Mouse (Mus musculus) forebrain, embryonic 16.5 days (tissue): ENCODE data around the gene Ikzf1. TPM values are rescaled to one million over a fixed set of nuclear protein-coding genes. Genes with fewer than 3 reads are reported as not detected.

Source experiments
- ATAC-seq: fragments of 200-750 bp; cut with Nextera tagmentation; 2 replicates; pipeline ENCODE4 v1.8.0; 2017; ENCODE audit warnings: mild to moderate bottlenecking, moderate library complexity
- H3K27ac ChIP-seq: fragments of 300-500 bp; sonication (generic); 2 replicates; pipeline ENCODE4 v1.5.1; 2014; ENCODE audit warnings: low read length, control low read depth
- H3K27me3 ChIP-seq: fragments of 300-500 bp; sonication (generic); replicated peaks from 2 replicates; pipeline ENCODE4 v1.6.1; 2014; ENCODE audit warnings: low read length; ENCODE audit not compliant: control insufficient read depth, insufficient read depth
- H3K36me3 ChIP-seq: fragments of 300-500 bp; sonication (generic); 2 replicates; pipeline ENCODE4 v1.6.1; 2014; ENCODE audit not compliant: control insufficient read depth, insufficient read depth
- H3K4me1 ChIP-seq: fragments of 300-500 bp; sonication (generic); replicated peaks from 2 replicates; pipeline ENCODE4 v1.6.1; 2014; ENCODE audit warnings: low read length; ENCODE audit not compliant: control insufficient read depth, insufficient read depth
- H3K4me2 ChIP-seq: fragments of 300-500 bp; sonication (generic); 2 replicates; pipeline ENCODE4 v1.6.1; 2014; ENCODE audit warnings: mild to moderate bottlenecking, low read length, control low read depth
- H3K4me3 ChIP-seq: fragments of 300-500 bp; sonication (generic); replicated peaks from 2 replicates; pipeline ENCODE4 v1.5.1; 2014; ENCODE audit warnings: mild to moderate bottlenecking, low read length, control low read depth
- H3K9ac ChIP-seq: fragments of 300-500 bp; sonication (generic); replicated peaks from 2 replicates; pipeline ENCODE4 v1.6.1; 2014; ENCODE audit warnings: low read depth, low read length, control low read depth
- H3K9me3 ChIP-seq: fragments of 300-500 bp; sonication (generic); 2 replicates; pipeline ENCODE4 v1.6.1; 2016; ENCODE audit warnings: low read length; ENCODE audit not compliant: control insufficient read depth
- WGBS: fragments of 180-500 bp; shearing (Covaris S2); extraction: QIAGEN DNeasy Blood & Tissue Kit; methylation state at CpG from one replicate; pipeline ENCODE4 v1.1.7; 2014; 5-methylcytosine and 5-hydroxymethylcytosine counted together
- polyA plus RNA-seq: library from polyadenylated mRNA; unstranded; fragments of >200 nt; fragmentation: Nextera tagmentation; extraction: Ambion mirVana; gene quantifications from 2 replicates; pipeline ENCODE4 v1.2.1, GENCODE M21; 2015

Ikzf1 gene
- polyA plus RNA-seq, 1 experiment from 2014 or later = 2.6 TPM

GRCm38 (mm10) chr11:11672974-11673373 is 11.8 kb upstream of the Ikzf1 start:
- Histone ChIP-seq H3K4me1 (no peaks in the 10 kb centered on the region), H3K9me3 (no peaks in the 10 kb centered on the region), H3K27ac (no peak overlapping the region), H3K4me3 (no peak overlapping the region), H3K36me3 (no peaks in the 10 kb centered on the region), H3K27me3 (no peaks in the 10 kb centered on the region), H3K9ac (no peak overlapping the region), H3K4me2 (no peak overlapping the region)
- ATAC-seq = no peak
- WGBS = 67% methylated on average over 4 of the region's 4 CpGs

- Histone ChIP-seq H3K27ac (no peak overlapping the region), H3K4me1 (no peaks in the 10 kb centered on the region), H3K4me3 (no peak overlapping the region), H3K9me3 (no peaks in the 10 kb centered on the region), H3K36me3 (no peaks in the 10 kb centered on the region), H3K4me2 (no peak overlapping the region), H3K27me3 (no peaks in the 10 kb centered on the region), H3K9ac (no peak overlapping the region)
- no peak for ATAC-seq
These were observed 9.7 kb upstream of the Ikzf1 start for GRCm38 (mm10) chr11:11675063-11675462.

DNA sequence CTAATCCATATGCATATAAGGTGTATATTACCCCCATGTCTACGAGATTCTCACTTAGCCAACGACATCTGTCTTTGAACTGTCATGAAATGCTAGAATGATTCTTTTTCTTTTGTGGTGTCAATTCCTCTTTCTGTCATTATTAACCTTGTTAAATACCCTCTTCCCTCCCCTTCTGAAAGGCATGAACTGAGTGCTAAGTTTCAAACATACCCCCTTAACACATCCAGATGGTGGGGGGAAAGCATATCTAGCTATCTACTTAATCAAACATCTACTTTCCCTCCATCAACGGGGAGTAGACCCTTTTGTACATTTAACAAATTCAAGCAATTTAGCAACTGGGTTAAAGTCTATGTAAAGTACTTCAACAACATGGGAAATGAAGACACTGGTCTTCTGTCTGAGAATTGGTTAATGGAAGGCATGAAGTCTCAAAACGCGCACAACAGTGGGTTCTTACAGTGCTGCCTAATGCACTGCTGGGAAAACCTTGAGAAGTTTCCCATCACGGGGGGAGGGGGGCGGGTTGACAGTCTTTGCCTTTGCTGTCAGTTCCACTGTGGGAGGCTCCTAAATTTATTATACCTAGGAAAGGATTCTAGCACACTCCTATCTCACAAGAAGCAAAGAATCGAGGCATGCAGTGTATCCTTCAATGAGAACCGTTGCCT is 8.6 kb upstream of the Ikzf1 start:
- Histone ChIP-seq H3K36me3 (no peaks in the 10 kb centered on the region), H3K27ac (no peak overlapping the region), H3K27me3 (no peaks in the 10 kb centered on the region), H3K4me1 (no peaks in the 10 kb centered on the region), H3K9ac (no peak overlapping the region), H3K9me3 (no peaks in the 10 kb centered on the region), H3K4me3 (no peak overlapping the region), H3K4me2 (no peak overlapping the region)
- peak; percentile 68 for ATAC-seq
- WGBS = 84% methylated on average over 9 of the region's 9 CpGs

GRCm38 (mm10) chr11:11677165-11677564 is 7.6 kb upstream of the Ikzf1 start:
- Histone ChIP-seq H3K4me2 (no peak overlapping the region), H3K36me3 (no peaks in the 10 kb centered on the region), H3K27me3 (no peaks in the 10 kb centered on the region), H3K9ac (no peak overlapping the region), H3K27ac (no peak overlapping the region), H3K9me3 (no peaks in the 10 kb centered on the region), H3K4me3 (no peak overlapping the region), H3K4me1 (no peaks in the 10 kb centered on the region)
- no peak for ATAC-seq
- 84% methylated on average over 7 of the region's 7 CpGs for WGBS

- H3K4me1 ChIP-seq = no peaks in the 10 kb centered on the region
- ATAC-seq = no peak
- H3K27ac ChIP-seq = no peak overlapping the region
- WGBS = 76% methylated on average over 6 of the region's 6 CpGs
- no peak overlapping the region for H3K4me2 ChIP-seq
- H3K27me3 ChIP-seq = no peaks in the 10 kb centered on the region
- no peak overlapping the region for H3K4me3 ChIP-seq
- no peak overlapping the region for H3K9ac ChIP-seq
- no peaks in the 10 kb centered on the region for H3K9me3 ChIP-seq
- H3K36me3 ChIP-seq = no peaks in the 10 kb centered on the region
These were observed 5.8 kb upstream of the Ikzf1 start for GRCm38 (mm10) chr11:11678972-11679371.

- Histone ChIP-seq H3K36me3 (no peaks in the 10 kb centered on the region), H3K9me3 (no peaks in the 10 kb centered on the region), H3K4me2 (no peak overlapping the region), H3K4me1 (peaks cover 20% of the 10 kb centered on the region), H3K4me3 (no peak overlapping the region), H3K27ac (no peak overlapping the region), H3K27me3 (peaks cover 25% of the 10 kb centered on the region), H3K9ac (no peak overlapping the region)
- ATAC-seq = peak; percentile 21; the same call in 1 of the 2 replicates
- WGBS = 70% methylated on average over 9 of the region's 9 CpGs
These were observed 510 bp upstream of the Ikzf1 start for GRCm38 (mm10) chr11:11684056-11684929.

DNA sequence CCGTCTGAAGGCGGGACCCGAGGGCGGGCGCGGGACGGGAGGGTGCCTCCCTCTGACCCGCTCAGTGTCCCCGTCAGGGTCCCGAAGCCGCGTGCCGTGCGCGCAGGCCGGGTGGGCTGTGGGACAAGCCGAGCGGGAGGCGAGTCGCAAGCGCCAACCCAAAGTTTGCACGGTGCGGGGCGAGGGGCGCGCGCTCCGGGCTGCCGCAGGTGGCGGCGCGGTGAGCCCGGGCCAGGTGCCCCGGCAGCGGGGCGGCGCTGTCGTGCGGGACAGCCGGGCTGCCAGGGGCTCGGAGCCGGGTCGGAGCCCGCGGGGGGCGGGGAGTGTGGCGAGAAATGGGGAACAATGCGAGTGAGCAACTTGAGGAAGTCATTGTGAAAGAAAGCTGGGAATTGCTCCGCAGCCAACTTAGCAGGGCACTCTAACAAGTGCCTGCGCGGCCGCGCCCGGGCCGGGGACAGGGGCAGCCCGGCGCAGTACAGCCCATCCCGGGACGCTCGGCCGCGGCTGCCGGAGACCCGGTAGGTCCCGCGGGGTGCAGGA is 1.1 kb downstream of the Ikzf1 start:
- Histone ChIP-seq H3K27me3 (peaks cover 25% of the 10 kb centered on the region), H3K9ac (peak overlapping the region; percentile 51), H3K4me1 (peaks cover 20% of the 10 kb centered on the region), H3K4me2 (peak overlapping the region; percentile 98), H3K27ac (no peak overlapping the region; the same call in 1 of the 2 replicates), H3K36me3 (no peaks in the 10 kb centered on the region), H3K9me3 (no peaks in the 10 kb centered on the region), H3K4me3 (peak overlapping the region; percentile 59)
- ATAC-seq = peak; percentile 73
- WGBS = under 1% methylated on average over 59 of the region's 66 CpGs

DNA sequence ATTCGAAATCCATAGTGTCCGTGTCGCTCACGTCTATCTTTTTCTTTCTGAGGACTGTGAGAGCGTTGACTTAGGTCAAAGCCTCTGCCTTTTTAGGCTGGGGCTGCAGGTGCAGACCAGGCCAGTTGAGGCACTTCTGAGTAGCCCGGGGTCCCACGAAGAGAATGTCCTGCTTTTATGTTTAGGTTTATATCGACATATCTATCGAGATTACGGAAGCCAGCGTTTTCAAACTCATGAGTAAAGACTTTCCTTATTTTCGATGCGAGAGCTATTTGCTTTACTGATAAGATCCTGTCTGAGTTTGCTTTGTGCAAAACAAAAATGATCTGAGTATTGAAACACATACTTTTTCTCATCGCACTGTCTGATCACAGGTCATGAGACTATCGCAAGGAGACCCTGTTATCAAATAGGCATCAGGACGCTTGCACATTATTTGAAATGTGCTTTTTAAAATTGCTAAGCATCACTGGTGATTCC is 1.8 kb downstream of the Ikzf1 start:
- WGBS = 12% methylated on average over 16 of the region's 16 CpGs
- no peak overlapping the region for H3K9ac ChIP-seq
- no peak overlapping the region for H3K27ac ChIP-seq
- peaks cover 20% of the 10 kb centered on the region for H3K4me1 ChIP-seq
- no peaks in the 10 kb centered on the region for H3K9me3 ChIP-seq
- no peak for ATAC-seq
- peaks cover 25% of the 10 kb centered on the region for H3K27me3 ChIP-seq
- no peaks in the 10 kb centered on the region for H3K36me3 ChIP-seq
- H3K4me3 ChIP-seq = peak overlapping the region; percentile 59
- peak overlapping the region; percentile 98 for H3K4me2 ChIP-seq

- no peaks in the 10 kb centered on the region for H3K9me3 ChIP-seq
- H3K4me3 ChIP-seq = no peak overlapping the region
- no peak for ATAC-seq
- no peak overlapping the region for H3K9ac ChIP-seq
- H3K4me2 ChIP-seq = no peak overlapping the region
- H3K27me3 ChIP-seq = peaks cover 25% of the 10 kb centered on the region
- peaks cover 20% of the 10 kb centered on the region for H3K4me1 ChIP-seq
- no peaks in the 10 kb centered on the region for H3K36me3 ChIP-seq
- WGBS = 93% methylated on average over 8 of the region's 8 CpGs
- no peak overlapping the region for H3K27ac ChIP-seq
These were observed 2.9 kb downstream of the Ikzf1 start for GRCm38 (mm10) chr11:11687551-11688185.
